Mouse (Mus musculus) T-helper 2 cell (primary cell): ENCODE data around the gene Mapkapk3.

Source experiments
- in situ Hi-C: fragments of 300-600 bp; cut with MboI, MseI; formaldehyde crosslinking; loops from one replicate; pipeline ENCODE4 v1.15.1; 2025; ENCODE audit warnings: high pct_unique_total_duplicates

Mapkapk3 gene

GRCm38 (mm10) chr9:107294249-107294648 is 4.6 kb upstream of the Mapkapk3 start:
- in situ Hi-C loops, result loop anchor here (5.0 kb wide), 2 partner anchors 43 to 47 kb away; partner anchors contain the start of gene Hemk1

- in situ Hi-C loops, result loop anchor here (5.0 kb wide), 2 partner anchors 44 to 46 kb away; partner anchors contain the start of gene Hemk1
Observed at GRCm38 (mm10) chr9:107290897-107291296, 1.2 kb upstream of the Mapkapk3 start.

- in situ Hi-C loops, result loop anchor here (5.0 kb wide), 1 partner anchor 391 kb away; no protein-coding TSS in a partner anchor
Observed at GRCm38 (mm10) chr9:107288711-107289110, 966 bp downstream of the Mapkapk3 start.

- in situ Hi-C loops, result loop anchor here (5.0 kb wide), 1 partner anchor 391 kb away; no protein-coding TSS in a partner anchor
Observed at GRCm38 (mm10) chr9:107288105-107288650, 1.5 kb downstream of the Mapkapk3 start.

- in situ Hi-C loops, result loop anchor here (5.0 kb wide), 1 partner anchor 390 kb away; no protein-coding TSS in a partner anchor
Observed at GRCm38 (mm10) chr9:107287294-107287693, 2.4 kb downstream of the Mapkapk3 start.

GRCm38 (mm10) chr9:107285009-107285408 is 4.7 kb downstream of the Mapkapk3 start:
- in situ Hi-C loops, result loop anchor here (5.0 kb wide), 1 partner anchor 388 kb away; no protein-coding TSS in a partner anchor

- in situ Hi-C loops, result no loop called here
Observed at GRCm38 (mm10) chr9:107282951-107283350, 6.7 kb downstream of the Mapkapk3 start.

- in situ Hi-C loops, result no loop called here
Observed at GRCm38 (mm10) chr9:107281241-107281987, 8.3 kb downstream of the Mapkapk3 start.

GRCm38 (mm10) chr9:107280322-107281027 is 9.2 kb downstream of the Mapkapk3 start:
- in situ Hi-C loops, result no loop called here

GRCm38 (mm10) chr9:107279378-107280321 is 10.0 kb downstream of the Mapkapk3 start:
- in situ Hi-C loops, result no loop called here

GRCm38 (mm10) chr9:107278527-107279377 is 10.9 kb downstream of the Mapkapk3 start:
- in situ Hi-C loops, result no loop called here

GRCm38 (mm10) chr9:107278126-107278525 is 11.6 kb downstream of the Mapkapk3 start:
- in situ Hi-C loops, result no loop called here

- in situ Hi-C loops, result no loop called here
Observed at GRCm38 (mm10) chr9:107277603-107278002, 12.1 kb downstream of the Mapkapk3 start.

- in situ Hi-C loops, result no loop called here
Observed at GRCm38 (mm10) chr9:107275710-107276109, 14.0 kb downstream of the Mapkapk3 start.

GRCm38 (mm10) chr9:107274751-107275150 is 14.9 kb downstream of the Mapkapk3 start:
- in situ Hi-C loops, result no loop called here

- in situ Hi-C loops, result no loop called here
Observed at GRCm38 (mm10) chr9:107273184-107273583, 16.5 kb downstream of the Mapkapk3 start.

GRCm38 (mm10) chr9:107272284-107272683 is 17.4 kb downstream of the Mapkapk3 start:
- in situ Hi-C loops, result no loop called here

- in situ Hi-C loops, result no loop called here
Observed at GRCm38 (mm10) chr9:107271177-107271938, 18.3 kb downstream of the Mapkapk3 start.

GRCm38 (mm10) chr9:107269772-107270171 is 19.9 kb downstream of the Mapkapk3 start:
- in situ Hi-C loops, result no loop called here
